Mouse (Mus musculus) olfactory bulb, adult 2 months (tissue): ENCODE measurements around the gene Il18.

Experiments used
- CTCF ChIP-seq: fragments of 200-500 bp; IDR thresholded peaks from 2 replicates; pipeline ENCODE4 v1.5.1; 2012; ENCODE audit warnings: low read depth, mild to moderate bottlenecking, low read length, moderate library complexity; ENCODE audit not compliant: insufficient read depth
- POLR2A ChIP-seq: fragments of 200-500 bp; IDR thresholded peaks from 2 replicates; pipeline ENCODE4 v1.6.1; 2012; ENCODE audit warnings: mild to moderate bottlenecking, low read depth, low read length, moderate library complexity; ENCODE audit not compliant: insufficient read depth

- no peak for TF ChIP-seq CTCF
- no peak for TF ChIP-seq POLR2A
These were observed 17.3 kb upstream of the Il18 start for GRCm38 (mm10) chr9:50537295-50537694.
